Mouse (Mus musculus): ENCODE measurements around the gene Ccdc12. TPM values are rescaled to one million over a fixed set of nuclear protein-coding genes. Genes with fewer than 3 reads are reported as not detected.
A peak's percentile ranks its signal among the peaks of the same experiment; 100 is the strongest.

The Ccdc12 gene
- polyA plus RNA-seq, 1 experiment from 2014 or later: 105 TPM

DNA sequence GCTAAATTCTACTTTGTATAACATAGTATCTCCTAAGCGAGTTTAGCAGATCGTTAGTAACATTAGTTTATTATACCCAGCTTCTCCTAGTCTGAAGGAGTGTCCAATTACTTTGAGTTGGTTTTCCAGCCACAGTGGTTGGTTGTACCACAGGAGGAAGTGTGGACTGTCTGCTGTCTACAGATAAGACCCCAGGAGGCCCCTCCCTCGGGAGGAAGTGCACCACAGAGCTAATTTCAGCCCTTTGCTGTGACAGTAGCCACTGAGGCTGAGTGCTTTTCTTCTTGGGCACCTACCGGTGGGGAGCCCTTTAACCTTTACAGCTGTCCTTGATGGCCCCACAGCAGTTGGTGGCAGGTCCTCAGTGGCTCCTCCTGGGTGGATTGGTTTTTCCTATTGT is 9.6 kb downstream of the Ccdc12 start:
- peaks cover 98% of the 10 kb centered on the region for H3K4me1 ChIP-seq
- H3K27me3 ChIP-seq (replicated peaks): peaks cover 20% of the 10 kb centered on the region
- peak overlapping the region; percentile 66 for H3K9ac ChIP-seq
- no peaks in the 10 kb centered on the region for H3K36me3 ChIP-seq
- H3K4me3 ChIP-seq: peak overlapping the region; percentile 45
- no peaks in the 10 kb centered on the region for H3K9me3 ChIP-seq (replicated peaks)
- ATAC-seq: peak; percentile 85
- H3K4me2 ChIP-seq: peak overlapping the region; percentile 83
- 1% methylated on average over 4 of the region's 4 CpGs for WGBS (ENCODE audit: insufficient replicate concordance)
- peak overlapping the region; percentile 91 for H3K27ac ChIP-seq

DNA sequence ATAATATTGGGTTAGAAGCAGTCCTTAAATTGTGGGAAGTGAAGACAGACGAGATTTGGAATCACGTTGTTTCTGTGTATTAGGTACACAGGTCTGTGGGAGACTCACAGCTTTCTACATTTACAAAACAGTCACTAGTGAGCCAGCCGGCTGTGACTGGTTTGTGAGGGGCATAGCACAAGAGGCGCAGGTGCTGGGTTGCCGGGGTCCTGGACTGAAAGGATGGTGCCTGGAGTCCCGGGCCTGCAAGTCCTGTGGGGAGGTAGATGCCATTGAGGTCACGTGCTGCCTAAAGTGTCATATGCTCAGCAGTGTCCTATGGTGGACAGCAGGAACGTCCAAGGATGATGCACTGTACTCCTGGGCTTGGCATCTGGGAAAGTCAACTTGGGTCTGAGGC is 10.1 kb downstream of the Ccdc12 start:
- peak overlapping the region; percentile 66 for H3K9ac ChIP-seq
- peaks cover 98% of the 10 kb centered on the region for H3K4me1 ChIP-seq
- ATAC-seq: no peak
- peak overlapping the region; percentile 91 for H3K27ac ChIP-seq
- H3K4me2 ChIP-seq: peak overlapping the region; percentile 83
- H3K27me3 ChIP-seq (replicated peaks): peaks cover 25% of the 10 kb centered on the region
- WGBS (ENCODE audit: insufficient replicate concordance): 20% methylated on average over 8 of the region's 8 CpGs
- H3K36me3 ChIP-seq: no peaks in the 10 kb centered on the region
- peak overlapping the region; percentile 45 for H3K4me3 ChIP-seq
- no peaks in the 10 kb centered on the region for H3K9me3 ChIP-seq (replicated peaks)

DNA sequence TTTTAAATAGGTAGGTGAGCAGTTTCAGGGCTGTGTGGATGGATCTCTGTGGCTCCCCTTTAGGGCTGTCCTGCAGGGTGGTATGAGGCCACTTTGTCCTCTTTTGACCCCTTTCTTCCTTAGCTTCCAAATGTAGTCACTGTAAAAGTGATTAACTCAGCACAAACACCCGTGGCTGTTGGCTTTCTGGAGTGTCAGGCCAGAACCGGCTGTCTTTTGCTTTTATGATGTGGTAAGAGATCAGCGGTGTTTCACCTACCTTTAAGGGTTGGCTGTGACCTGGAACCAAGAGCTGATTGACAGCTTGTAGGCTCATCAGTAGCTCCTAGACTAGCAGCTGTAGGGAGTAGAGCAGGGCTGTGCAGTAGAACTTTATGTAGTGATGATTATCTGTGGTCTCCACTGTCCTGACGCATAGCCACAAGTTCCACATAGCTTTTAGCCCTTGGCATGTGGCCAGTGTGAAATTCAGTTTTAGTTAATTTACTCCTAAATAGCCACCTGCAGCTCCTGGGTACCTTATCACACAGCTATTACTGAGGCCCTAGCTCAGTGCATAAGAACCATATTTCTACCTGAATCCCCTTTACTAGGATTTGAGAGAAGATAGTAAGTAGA is 11.0 kb downstream of the Ccdc12 start:
- H3K9ac ChIP-seq: peak overlapping the region; percentile 37; the same call in 1 of the 2 replicates
- no peak overlapping the region for H3K4me3 ChIP-seq
- no peak overlapping the region for H3K27ac ChIP-seq
- peak overlapping the region; percentile 83 for H3K4me2 ChIP-seq
- no peak for ATAC-seq
- no peaks in the 10 kb centered on the region for H3K36me3 ChIP-seq
- peaks cover 25% of the 10 kb centered on the region for H3K27me3 ChIP-seq (replicated peaks)
- WGBS (ENCODE audit: insufficient replicate concordance): 20% methylated on average over 4 of the region's 4 CpGs
- no peaks in the 10 kb centered on the region for H3K9me3 ChIP-seq (replicated peaks)
- H3K4me1 ChIP-seq: peaks cover 98% of the 10 kb centered on the region

GRCm38 (mm10) chr9:110668601-110669293 is 12.4 kb downstream of the Ccdc12 start:
- H3K4me2 ChIP-seq: peak overlapping the region; percentile 83
- H3K36me3 ChIP-seq: no peaks in the 10 kb centered on the region
- H3K27me3 ChIP-seq (replicated peaks): peaks cover 37% of the 10 kb centered on the region
- ATAC-seq: peak; percentile 89
- 25% methylated on average over 6 of the region's 6 CpGs for WGBS (ENCODE audit: insufficient replicate concordance)
- H3K9ac ChIP-seq: no peak overlapping the region
- H3K4me3 ChIP-seq: no peak overlapping the region
- H3K4me1 ChIP-seq: peaks cover 100% of the 10 kb centered on the region
- H3K9me3 ChIP-seq (replicated peaks): no peaks in the 10 kb centered on the region
- H3K27ac ChIP-seq: peak overlapping the region; percentile 37; the same call in 1 of the 2 replicates

DNA sequence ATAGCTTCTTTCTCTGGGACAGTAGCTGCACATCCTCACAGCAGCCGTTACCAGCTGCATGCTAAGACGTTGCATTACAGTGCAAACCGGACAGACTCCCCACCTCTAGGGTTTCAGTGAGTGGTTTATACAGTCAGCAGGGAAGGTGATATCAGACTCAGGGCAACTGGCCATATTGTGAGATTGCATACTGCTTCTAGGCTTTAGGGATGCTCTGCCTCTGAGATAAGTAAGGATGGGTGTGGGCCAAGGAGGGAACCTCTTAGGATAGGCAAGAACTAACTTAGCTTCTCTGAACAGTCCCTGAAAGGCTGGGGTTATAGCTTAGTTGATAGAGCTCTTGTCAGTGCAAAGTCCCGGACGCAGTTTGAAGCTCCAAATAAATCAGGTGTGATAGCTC is 13.5 kb downstream of the Ccdc12 start:
- no peak overlapping the region for H3K9ac ChIP-seq
- no peak overlapping the region for H3K4me3 ChIP-seq
- ATAC-seq: peak; percentile 30
- H3K4me1 ChIP-seq: peaks cover 98% of the 10 kb centered on the region
- no peaks in the 10 kb centered on the region for H3K36me3 ChIP-seq
- peak overlapping the region; percentile 83 for H3K4me2 ChIP-seq
- H3K27ac ChIP-seq: peak overlapping the region; percentile 46
- peaks cover 38% of the 10 kb centered on the region for H3K27me3 ChIP-seq (replicated peaks)
- 48% methylated on average over 5 of the region's 5 CpGs for WGBS (ENCODE audit: insufficient replicate concordance)
- H3K9me3 ChIP-seq (replicated peaks): no peaks in the 10 kb centered on the region

- H3K27ac ChIP-seq: 0 out of 2 replicates have a peak overlapping the region, but pooled peaks have one; percentile 8
Observed at GRCm38 (mm10) chr9:110672462-110673106, 16.3 kb downstream of the Ccdc12 start.

DNA sequence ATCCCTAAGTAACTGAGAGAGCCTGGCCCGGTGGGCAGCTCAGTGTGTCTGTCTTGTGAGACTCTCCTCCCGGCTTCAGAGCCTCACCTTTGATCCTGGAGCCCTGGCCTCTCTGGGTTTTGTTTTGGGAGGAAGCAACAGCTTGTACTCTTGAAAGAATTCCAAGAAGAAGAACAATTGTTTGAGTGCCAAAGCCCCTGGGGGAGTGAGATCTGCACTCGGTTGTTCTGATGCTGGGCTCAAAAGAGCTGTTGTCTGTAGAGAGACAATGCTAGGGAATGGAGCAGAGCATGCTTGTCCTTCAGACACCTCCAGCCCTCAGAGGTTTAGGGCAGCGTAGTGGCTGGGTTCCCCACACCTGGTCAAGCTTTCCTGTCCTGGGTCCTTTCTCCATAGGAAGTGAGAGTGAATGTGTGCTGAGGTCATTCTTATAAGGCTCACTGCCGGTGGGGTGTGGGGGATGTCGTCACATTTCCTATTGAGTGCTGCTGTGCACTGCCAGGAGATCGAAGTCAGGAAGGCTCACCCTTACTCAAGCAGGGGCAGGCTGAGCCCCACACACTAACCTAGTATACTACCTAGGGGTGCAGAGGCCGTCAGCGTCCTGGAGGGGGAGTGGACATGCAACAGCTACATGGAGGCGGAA is 16.9 kb downstream of the Ccdc12 start:
- no peak for ATAC-seq

More at GRCm38 (mm10) chr9:110672462-110673106, 16.3 kb downstream of the Ccdc12 start:
- Histone ChIP-seq H3K36me3 (no peaks in the 10 kb centered on the region), H3K27me3 (replicated peaks) (peaks cover 31% of the 10 kb centered on the region), H3K4me1 (peaks cover 98% of the 10 kb centered on the region), H3K4me3 (no peak overlapping the region), H3K4me2 (no peak overlapping the region), H3K9ac (no peak overlapping the region), H3K9me3 (replicated peaks) (no peaks in the 10 kb centered on the region)
- ATAC-seq: no peak
- 64% methylated on average over 7 of the region's 7 CpGs for whole genome bisulfite sequencing (ENCODE audit: insufficient replicate concordance)

GRCm38 (mm10) chr9:110676492-110676911 is 20.2 kb downstream of the Ccdc12 start:
- peak overlapping the region; percentile 33 for H3K4me2 ChIP-seq
- H3K9ac ChIP-seq: peak overlapping the region; percentile 30; the same call in 1 of the 2 replicates
- H3K27ac ChIP-seq: peak overlapping the region; percentile 41; the same call in 1 of the 2 replicates
- peaks cover 13% of the 10 kb centered on the region; the same call in 1 of the 2 replicates for H3K27me3 ChIP-seq (replicated peaks)
- peaks cover 79% of the 10 kb centered on the region for H3K4me1 ChIP-seq
- no peaks in the 10 kb centered on the region for H3K9me3 ChIP-seq (replicated peaks)
- 23% methylated on average over 8 of the region's 8 CpGs for whole genome bisulfite sequencing (ENCODE audit: insufficient replicate concordance)
- peak; percentile 76 for ATAC-seq
- 0 out of 2 replicates have a peak, but pooled peaks cover 2% of the 10 kb centered on the region for H3K36me3 ChIP-seq
- H3K4me3 ChIP-seq: peak overlapping the region; percentile 3; the same call in 1 of the 2 replicates

More for the DNA sequence above, 16.9 kb downstream of the Ccdc12 start:
- H3K4me1 ChIP-seq: peaks cover 96% of the 10 kb centered on the region
- no peak overlapping the region for H3K4me2 ChIP-seq
- H3K4me3 ChIP-seq: no peak overlapping the region
- H3K9me3 ChIP-seq (replicated peaks): no peaks in the 10 kb centered on the region
- no peaks in the 10 kb centered on the region for H3K36me3 ChIP-seq
- no peak overlapping the region for H3K9ac ChIP-seq
- WGBS (ENCODE audit: insufficient replicate concordance): 53% methylated on average over 10 of the region's 10 CpGs
- H3K27ac ChIP-seq: 0 out of 2 replicates have a peak overlapping the region, but pooled peaks have one; percentile 8
- H3K27me3 ChIP-seq (replicated peaks): peaks cover 27% of the 10 kb centered on the region

DNA sequence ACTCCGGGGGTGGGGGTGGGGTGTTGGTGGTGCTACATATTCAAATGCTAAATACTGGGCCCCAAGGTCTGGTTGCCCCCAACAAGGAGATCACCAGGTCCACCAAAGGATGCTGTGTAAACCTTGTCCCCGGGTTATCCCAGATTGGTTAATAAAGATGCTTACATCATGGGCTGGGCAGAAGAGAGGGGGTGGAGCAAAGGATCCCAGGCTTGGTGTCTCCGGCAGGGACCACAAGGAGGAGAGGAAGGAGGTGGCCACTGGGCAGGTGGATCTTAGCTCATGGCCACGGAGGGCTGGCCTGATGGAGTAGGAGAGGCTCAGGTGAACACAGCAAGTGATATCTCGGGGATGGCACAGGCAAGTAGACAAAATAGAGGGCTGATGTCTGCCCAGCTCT is 22.6 kb downstream of the Ccdc12 start:
- Histone ChIP-seq H3K27me3 (replicated peaks) (no peaks in the 10 kb centered on the region), H3K4me2 (no peak overlapping the region), H3K36me3 (0 out of 2 replicates have a peak, but pooled peaks cover 2% of the 10 kb centered on the region), H3K9ac (no peak overlapping the region), H3K4me3 (no peak overlapping the region), H3K9me3 (replicated peaks) (no peaks in the 10 kb centered on the region), H3K27ac (no peak overlapping the region), H3K4me1 (peaks cover 77% of the 10 kb centered on the region)
- ATAC-seq: no peak
- WGBS (ENCODE audit: insufficient replicate concordance): 69% methylated on average over 5 of the region's 5 CpGs

- H3K4me2 ChIP-seq: no peak overlapping the region
- WGBS (ENCODE audit: insufficient replicate concordance): 47% methylated on average over 7 of the region's 7 CpGs
- no peak overlapping the region for H3K9ac ChIP-seq
- peaks cover 80% of the 10 kb centered on the region for H3K4me1 ChIP-seq
- H3K4me3 ChIP-seq: no peak overlapping the region
- H3K27me3 ChIP-seq (replicated peaks): no peaks in the 10 kb centered on the region
- no peak overlapping the region for H3K27ac ChIP-seq
- H3K9me3 ChIP-seq (replicated peaks): no peaks in the 10 kb centered on the region
- 0 out of 2 replicates have a peak, but pooled peaks cover 2% of the 10 kb centered on the region for H3K36me3 ChIP-seq
- ATAC-seq: no peak
Observed at GRCm38 (mm10) chr9:110680736-110681507, 24.6 kb downstream of the Ccdc12 start.

DNA sequence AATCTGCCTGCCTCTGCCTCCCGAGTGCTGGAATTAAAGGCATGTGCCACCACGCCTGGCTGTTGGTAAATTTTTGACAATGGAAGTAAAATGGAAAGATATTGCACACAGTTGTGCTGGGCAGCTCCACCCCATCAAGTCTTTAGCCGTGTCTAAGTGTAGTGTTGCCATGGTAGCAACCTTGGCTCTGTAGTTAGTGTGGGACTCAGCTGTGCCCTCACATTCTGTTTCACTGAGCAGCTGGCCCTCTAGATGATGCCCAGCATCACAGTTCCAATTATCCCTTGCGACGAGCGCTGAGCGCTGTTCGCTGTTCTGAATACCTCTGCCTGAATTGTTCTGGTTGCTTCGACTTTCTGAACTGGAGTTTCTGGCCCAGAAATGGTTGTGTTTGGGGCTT is 25.5 kb downstream of the Ccdc12 start:
- no peak for ATAC-seq

More for the DNA sequence above, 25.5 kb downstream of the Ccdc12 start:
- H3K27ac ChIP-seq: no peak overlapping the region
- 83% methylated on average over 9 of the region's 9 CpGs for WGBS (ENCODE audit: insufficient replicate concordance)
- H3K9me3 ChIP-seq (replicated peaks): no peaks in the 10 kb centered on the region
- no peak overlapping the region for H3K9ac ChIP-seq
- H3K4me2 ChIP-seq: no peak overlapping the region
- 0 out of 2 replicates have a peak, but pooled peaks cover 2% of the 10 kb centered on the region for H3K36me3 ChIP-seq
- no peak overlapping the region for H3K4me3 ChIP-seq
- peaks cover 80% of the 10 kb centered on the region for H3K4me1 ChIP-seq
- no peaks in the 10 kb centered on the region for H3K27me3 ChIP-seq (replicated peaks)
